ENCODE assay signal across 21 mouse cellular contexts in the genomic region with DNA sequence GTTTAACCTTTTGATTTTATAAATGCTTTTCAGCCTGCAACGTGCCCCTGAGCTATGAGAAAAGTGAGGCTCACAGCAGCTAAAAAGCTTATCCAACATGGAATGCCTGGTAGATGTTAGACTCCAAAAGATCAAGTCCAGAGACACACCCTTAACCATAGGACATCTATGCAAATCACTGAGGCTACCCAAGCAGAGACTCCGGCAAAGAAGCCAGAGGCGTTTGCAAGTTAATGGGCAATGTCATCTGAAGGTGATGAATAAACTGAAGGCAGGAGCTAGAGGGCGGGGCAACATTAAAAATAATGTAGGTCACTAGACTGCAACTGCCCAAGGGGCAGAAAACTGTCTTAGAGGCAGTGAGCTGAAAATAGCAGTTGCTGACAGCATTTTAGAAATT. TPM values are rescaled to one million over a fixed set of nuclear protein-coding genes. Genes with fewer than 3 reads are reported as not detected.
DNase-seq lines count a peak whose midpoint lies in the region; TF ChIP-seq lines count a peak whose summit lies in the region.
"Had no signal": no experiment of that assay in that cellular context is flagged by ENCODE, and none has a peak within 500 bp of the region (broad histone marks: within the 10 kb centered on the region; RNA-seq: fewer than 3 reads in every experiment).

No protein-coding gene starts in this region.

- TF ChIP-seq RAD21 in CH12.LX (IDR thresholded peaks at IDR 0.05; ENCODE audit: low read depth, low read length) = no peak

- DNase-seq in CH12.LX (ENCODE audit: extremely low read depth) (no peak), R1 (ENCODE audit: low read depth, low spot score) (peak; percentile 84)
- no peak for DNase-seq in lung, postnatal 25 days (ENCODE audit: low spot score)
- no peak for DNase-seq in spleen, postnatal 36 days (ENCODE audit: low spot score in 2 of 2)
- DNase-seq in adrenal gland, adult (ENCODE audit: inconsistent age in 2 of 2, low spot score in 1 of 2) = no peak
- DNase-seq: adrenal gland, adult 2 months; adrenal gland, postnatal 10 days; adrenal gland, postnatal 25 days; cerebellum, adult 11-12 months; cerebellum, adult 2 months; cerebellum, adult 9-10 months; cerebellum, postnatal 10 days; cerebellum, postnatal 25 days; forebrain, postnatal 0 days had no signal

- no peaks in the 10 kb centered on the region for H3K36me3 ChIP-seq in CH12.LX (replicated peaks in 1 of 2; ENCODE audit: control insufficient read depth in 1 of 2, insufficient read depth in 1 of 2, low read length in 1 of 2)
- H3K36me3 ChIP-seq in ES-Bruce4 (ENCODE audit: control insufficient read depth, insufficient read depth, low read length, poor library complexity, severe bottlenecking) = no peaks in the 10 kb centered on the region
- H3K36me3 ChIP-seq: embryonic facial prominence, embryonic 10.5 days; embryonic facial prominence, embryonic 12.5 days; forebrain, embryonic 15.5 days; G1E had no signal

- TF ChIP-seq EP300 in CH12.LX (IDR thresholded peaks at IDR 0.05; ENCODE audit: low read length) (no peak), ES-Bruce4 (IDR thresholded peaks at IDR 0.05; ENCODE audit: insufficient read depth, low read depth, low read length) (0 out of 2 replicates have a peak, but pooled peaks have one; percentile 12)

- dilution Hi-C loops in CH12.LX (cut with MboI; ENCODE audit: extremely low pct_ligation_motif_present, extremely low pct_unique_long_range_greater_than_20kb, low sequenced_read_pairs) = no loop called here

- H3K79me2 ChIP-seq in CH12.LX (replicated peaks; ENCODE audit: control insufficient read depth, extremely low read depth, insufficient read depth, poor library complexity, severe bottlenecking) = no peaks in the 10 kb centered on the region

- H3K4me2 ChIP-seq in CH12.LX (ENCODE audit: insufficient read depth, low read depth, poor library complexity, severe bottlenecking) = 0 out of 2 replicates have a peak overlapping the region, but pooled peaks have one; percentile 13
- H3K4me2 ChIP-seq: embryonic facial prominence, embryonic 12.5 days; forebrain, embryonic 13.5 days; forebrain, embryonic 15.5 days had no signal

- in situ Hi-C loops in CH12.LX (cut with MboI; ENCODE audit: low pct_ligation_motif_present, low pct_unique_long_range_greater_than_20kb, low sequenced_read_pairs) = no loop called here

- H3K27ac ChIP-seq in CH12.LX (ENCODE audit: insufficient read depth, low read depth) (no peak overlapping the region), ES-Bruce4 (ENCODE audit: insufficient read depth, low read length) (peak overlapping the region; percentile 49)
- H3K27ac ChIP-seq: embryonic facial prominence, embryonic 10.5 days; embryonic facial prominence, embryonic 12.5 days; forebrain, embryonic 13.5 days; forebrain, embryonic 15.5 days had no signal

- H3K9ac ChIP-seq in CH12.LX (ENCODE audit: insufficient read depth, low read depth) (no peak overlapping the region), ES-Bruce4 (ENCODE audit: low read depth, poor library complexity, severe bottlenecking) (no peak overlapping the region)
- H3K9ac ChIP-seq: embryonic facial prominence, embryonic 12.5 days; forebrain, embryonic 13.5 days; forebrain, embryonic 15.5 days; forebrain, postnatal 0 days had no signal

- TF ChIP-seq CTCF in CH12.LX (conservative IDR thresholded peaks at IDR 0.05 in 1 of 2, IDR thresholded peaks at IDR 0.05 in 1 of 2; ENCODE audit: low read depth in 2 of 2, low read length in 2 of 2) (no peak), ES-Bruce4 (IDR thresholded peaks at IDR 0.05; ENCODE audit: low read depth, low read length) (no peak)

- peaks cover 25% of the 10 kb centered on the region for H3K27me3 ChIP-seq in CH12.LX (replicated peaks)
- H3K27me3 ChIP-seq in ES-Bruce4 (ENCODE audit: control insufficient read depth, insufficient read depth, low read length, poor library complexity, severe bottlenecking) = no peaks in the 10 kb centered on the region
- H3K27me3 ChIP-seq: embryonic facial prominence, embryonic 12.5 days; forebrain, embryonic 13.5 days; forebrain, embryonic 15.5 days had no signal

- H3K4me3 ChIP-seq in CH12.LX (replicated peaks in 1 of 3; ENCODE audit: low read depth in 2 of 3, low read length in 2 of 3, poor library complexity in 1 of 3) = no peak overlapping the region
- no peak overlapping the region for H3K4me3 ChIP-seq in ES-Bruce4 (ENCODE audit: low read depth, low read length)
- H3K4me3 ChIP-seq: embryonic facial prominence, embryonic 10.5 days; embryonic facial prominence, embryonic 12.5 days; forebrain, embryonic 13.5 days; forebrain, embryonic 15.5 days had no signal

- H3K9me3 ChIP-seq in CH12.LX (replicated peaks; ENCODE audit: low read length) (no peaks in the 10 kb centered on the region), ES-Bruce4 (replicated peaks; ENCODE audit: control insufficient read depth, insufficient read depth, low read length, poor library complexity, severe bottlenecking) (peaks cover 4% of the 10 kb centered on the region; the same call in 1 of the 2 replicates)
- H3K9me3 ChIP-seq: embryonic facial prominence, embryonic 10.5 days; embryonic facial prominence, embryonic 12.5 days; forebrain, embryonic 13.5 days; forebrain, embryonic 15.5 days; G1E had no signal

- H3K4me1 ChIP-seq in CH12.LX (ENCODE audit: control insufficient read depth in 1 of 2, insufficient read depth in 2 of 2) (no peaks in the 10 kb centered on the region), ES-Bruce4 (ENCODE audit: control insufficient read depth, insufficient read depth, low read length) (peaks cover 3% of the 10 kb centered on the region)
- H3K4me1 ChIP-seq: embryonic facial prominence, embryonic 12.5 days; forebrain, embryonic 15.5 days had no signal

- no peak for TF ChIP-seq POLR2A in CH12.LX (IDR thresholded peaks at IDR 0.05; ENCODE audit: low read depth, low read length)
- no peak for TF ChIP-seq POLR2A in ES-Bruce4 (IDR thresholded peaks at IDR 0.05; ENCODE audit: insufficient read depth, low read length)

TF ChIP-seq in CH12.LX, 34 proteins besides CTCF, POLR2A, EP300 and RAD21:
- no peak for TF ChIP-seq UBTF (IDR thresholded peaks at IDR 0.05; ENCODE audit: low read depth, low read length)
- no peak for TF ChIP-seq ZC3H11A (IDR thresholded peaks at IDR 0.05; ENCODE audit: low read depth, low read length)
- no peak for TF ChIP-seq RCOR1 (conservative IDR thresholded peaks at IDR 0.05; ENCODE audit: low read depth, low read length)
- TF ChIP-seq MAZ (IDR thresholded peaks at IDR 0.05; ENCODE audit: low read depth, low read length) = no peak
- TF ChIP-seq NELFE (IDR thresholded peaks at IDR 0.05; ENCODE audit: low read depth, low read length) = no peak
- TF ChIP-seq PAX5 (IDR thresholded peaks at IDR 0.05; ENCODE audit: low read length) = no peak
- no peak for TF ChIP-seq E2F4 (IDR thresholded peaks at IDR 0.05; ENCODE audit: insufficient replicate concordance, low read depth, low read length)
- TF ChIP-seq CHD1 (IDR thresholded peaks at IDR 0.05; ENCODE audit: low read depth, low read length) = no peak
- TF ChIP-seq SMC3 (IDR thresholded peaks at IDR 0.05; ENCODE audit: low read depth, low read length) = no peak

RNA-seq across cellular contexts. Expression of a gene that starts 56.5 kb away (rescaled TPM):
- total RNA-seq in CH12.LX (2012; rRNA removed) (not detected in 2 replicates), CH12.LX (2014; rRNA removed) (not detected in 2 replicates)
- polyA plus RNA-seq in CH12.LX (2012; ENCODE audit: insufficient read length, low read depth) (not detected in 2 replicates), ES-Bruce4 (2011; ENCODE audit: insufficient read depth, insufficient read length, low read depth, missing spikeins) (0.31 and 0.62 TPM in 2 replicates)
- polyA plus RNA-seq: activated CD4-positive, CD25-positive, alpha-beta regulatory T cell, adult 4 months; G1E had no signal
